Mouse (Mus musculus) forebrain, embryonic 13.5 days (tissue): ENCODE measurements at regions not wholly inside any gene's neighbourhood (a gene's known extent, or its start where the extent isn't known, plus 50 kb on each side); places are given as distances from the start of the nearest gene placed in this dataset.
A peak's percentile ranks its signal among the peaks of the same experiment; 100 is the strongest.
"Not testable (repeated sequence)": the region's sequence is repeated elsewhere in the genome, so short reads cannot be mapped to it uniquely, and the experiment has no call there.

Source experiments
- ATAC-seq: fragments of 200-750 bp; cut with Nextera tagmentation; 2 replicates; pipeline ENCODE4 v1.8.0; 2017
- H3K27ac ChIP-seq: fragments of 300-500 bp; sonication (generic); 2 replicates; pipeline ENCODE4 v1.5.1; 2015; ENCODE audit warnings: inconsistent platforms, mild to moderate bottlenecking, moderate library complexity
- H3K27me3 ChIP-seq: fragments of 300-500 bp; sonication (generic); 2 replicates; pipeline ENCODE4 v1.6.1; 2015; ENCODE audit warnings: mild to moderate bottlenecking, inconsistent platforms
- H3K36me3 ChIP-seq: fragments of 300-500 bp; sonication (generic); 2 replicates; pipeline ENCODE4 v1.6.1; 2015; ENCODE audit warnings: mild to moderate bottlenecking, inconsistent platforms; ENCODE audit not compliant: poor library complexity, severe bottlenecking
- H3K4me1 ChIP-seq: fragments of 300-500 bp; sonication (generic); 2 replicates; pipeline ENCODE4 v1.6.1; 2015; ENCODE audit warnings: inconsistent platforms
- H3K4me2 ChIP-seq: fragments of 300-500 bp; sonication (generic); 2 replicates; pipeline ENCODE4 v1.6.1; 2015; ENCODE audit warnings: inconsistent platforms, mild to moderate bottlenecking, moderate library complexity
- H3K4me3 ChIP-seq: fragments of 300-500 bp; sonication (generic); 2 replicates; pipeline ENCODE4 v1.5.1; 2015; ENCODE audit warnings: mild to moderate bottlenecking, inconsistent platforms
- H3K9ac ChIP-seq: fragments of 300-500 bp; sonication (generic); 2 replicates; pipeline ENCODE4 v1.6.1; 2015; ENCODE audit warnings: mild to moderate bottlenecking, inconsistent platforms
- H3K9me3 ChIP-seq: fragments of 300-500 bp; sonication (generic); replicated peaks from 2 replicates; pipeline ENCODE4 v1.6.1; 2016; ENCODE audit warnings: inconsistent platforms
- WGBS: fragments of 180-500 bp; shearing (Covaris S2); methylation state at CpG from one replicate; pipeline ENCODE4 v1.1.7; 2015; 5-methylcytosine and 5-hydroxymethylcytosine counted together

- no peak overlapping the region for H3K9ac ChIP-seq
- 80% methylated on average over 14 of the region's 14 CpGs for WGBS
- ATAC-seq = no peak
Observed at GRCm38 (mm10) chr5:4312675-4313074, 120.5 kb downstream of the Mterf1b start.

GRCm38 (mm10) chr5:4322634-4323386 is 130.6 kb downstream of the Mterf1b start:
- ATAC-seq = no peak
- Histone ChIP-seq H3K27ac (no peak overlapping the region), H3K4me3 (no peak overlapping the region), H3K36me3 (no peaks in the 10 kb centered on the region), H3K4me1 (0 out of 2 replicates have a peak, but pooled peaks cover 4% of the 10 kb centered on the region), H3K9me3 (0 out of 2 replicates have a peak, but pooled peaks cover 5% of the 10 kb centered on the region), H3K9ac (no peak overlapping the region), H3K4me2 (no peak overlapping the region), H3K27me3 (no peaks in the 10 kb centered on the region)
- WGBS = 92% methylated on average over 8 of the region's 8 CpGs

More at GRCm38 (mm10) chr5:4312675-4313074, 120.5 kb downstream of the Mterf1b start:
- Histone ChIP-seq H3K36me3 (no peaks in the 10 kb centered on the region), H3K4me1 (0 out of 2 replicates have a peak, but pooled peaks cover 6% of the 10 kb centered on the region), H3K27me3 (no peaks in the 10 kb centered on the region; the same call in 1 of the 2 replicates), H3K27ac (no peak overlapping the region; the same call in 1 of the 2 replicates), H3K4me2 (no peak overlapping the region), H3K4me3 (no peak overlapping the region), H3K9me3 (no peaks in the 10 kb centered on the region)

- H3K4me2 ChIP-seq = no peak overlapping the region
- no peak overlapping the region for H3K9ac ChIP-seq
- 0 out of 2 replicates have a peak, but pooled peaks cover 5% of the 10 kb centered on the region for H3K9me3 ChIP-seq
- no peak overlapping the region for H3K27ac ChIP-seq
- ATAC-seq = no peak
- H3K4me1 ChIP-seq = 0 out of 2 replicates have a peak, but pooled peaks cover 4% of the 10 kb centered on the region
- H3K4me3 ChIP-seq = no peak overlapping the region
- 90% methylated on average over 2 of the region's 2 CpGs for WGBS
- H3K27me3 ChIP-seq = no peaks in the 10 kb centered on the region
- H3K36me3 ChIP-seq = no peaks in the 10 kb centered on the region
Observed at GRCm38 (mm10) chr5:4323387-4323704, 131.2 kb downstream of the Mterf1b start.

- WGBS = 32% methylated on average over 3 of the region's 3 CpGs
- Histone ChIP-seq H3K27ac (no peak overlapping the region), H3K4me3 (no peak overlapping the region), H3K4me2 (no peak overlapping the region), H3K9ac (no peak overlapping the region), H3K9me3 (no peaks in the 10 kb centered on the region), H3K36me3 (no peaks in the 10 kb centered on the region), H3K27me3 (no peaks in the 10 kb centered on the region), H3K4me1 (0 out of 2 replicates have a peak, but pooled peaks cover 4% of the 10 kb centered on the region)
- ATAC-seq = no peak
Observed at GRCm38 (mm10) chr5:4325813-4326212, 133.6 kb downstream of the Mterf1b start.

- Histone ChIP-seq H3K4me1 (0 out of 2 replicates have a peak, but pooled peaks cover 4% of the 10 kb centered on the region), H3K9ac (no peak overlapping the region), H3K9me3 (no peaks in the 10 kb centered on the region), H3K4me2 (no peak overlapping the region), H3K4me3 (no peak overlapping the region), H3K27me3 (no peaks in the 10 kb centered on the region), H3K27ac (no peak overlapping the region), H3K36me3 (no peaks in the 10 kb centered on the region)
- no peak for ATAC-seq
- WGBS = 60% methylated on average over 8 of the region's 8 CpGs
Observed at GRCm38 (mm10) chr5:4326309-4327014, 134.3 kb downstream of the Mterf1b start.

GRCm38 (mm10) chr5:4335683-4336082 is 143.5 kb downstream of the Mterf1b start:
- H3K9ac ChIP-seq = no peak overlapping the region
- H3K4me2 ChIP-seq = no peak overlapping the region
- H3K27me3 ChIP-seq = no peaks in the 10 kb centered on the region
- 0 out of 2 replicates have a peak, but pooled peaks have one; percentile 21 for ATAC-seq
- no peak overlapping the region for H3K4me3 ChIP-seq
- H3K9me3 ChIP-seq = no peaks in the 10 kb centered on the region
- H3K4me1 ChIP-seq = peaks cover 6% of the 10 kb centered on the region; the same call in 1 of the 2 replicates
- no peaks in the 10 kb centered on the region for H3K36me3 ChIP-seq
- no peak overlapping the region for H3K27ac ChIP-seq
- WGBS = 46% methylated on average over 5 of the region's 5 CpGs

GRCm38 (mm10) chr5:4341956-4342355 is 149.8 kb downstream of the Mterf1b start:
- Histone ChIP-seq H3K9me3 (no peaks in the 10 kb centered on the region), H3K4me1 (no peaks in the 10 kb centered on the region), H3K9ac (no peak overlapping the region), H3K36me3 (no peaks in the 10 kb centered on the region), H3K27ac (no peak overlapping the region), H3K4me2 (no peak overlapping the region), H3K4me3 (no peak overlapping the region), H3K27me3 (no peaks in the 10 kb centered on the region)
- 39% methylated on average over 6 of the region's 6 CpGs for WGBS
- ATAC-seq = no peak

- no peaks in the 10 kb centered on the region for H3K36me3 ChIP-seq
- no peak overlapping the region for H3K4me2 ChIP-seq
- ATAC-seq = no peak
- H3K27ac ChIP-seq = no peak overlapping the region
- WGBS = 94% methylated on average over 2 of the region's 2 CpGs
- no peaks in the 10 kb centered on the region for H3K4me1 ChIP-seq
- no peaks in the 10 kb centered on the region for H3K9me3 ChIP-seq
- H3K27me3 ChIP-seq = no peaks in the 10 kb centered on the region
- no peak overlapping the region for H3K4me3 ChIP-seq
- H3K9ac ChIP-seq = no peak overlapping the region
Observed at GRCm38 (mm10) chr5:4344458-4344857, 152.3 kb downstream of the Mterf1b start.

- H3K9ac ChIP-seq = no peak overlapping the region
- no peaks in the 10 kb centered on the region for H3K36me3 ChIP-seq
- no peak overlapping the region for H3K4me3 ChIP-seq
- no peaks in the 10 kb centered on the region for H3K27me3 ChIP-seq
- H3K9me3 ChIP-seq = no peaks in the 10 kb centered on the region
- 87% methylated on average over 4 of the region's 4 CpGs for WGBS
- no peak overlapping the region for H3K4me2 ChIP-seq
- no peak overlapping the region for H3K27ac ChIP-seq
- ATAC-seq = no peak
- H3K4me1 ChIP-seq = no peaks in the 10 kb centered on the region
Observed at GRCm38 (mm10) chr5:4348334-4348733, 156.2 kb downstream of the Mterf1b start.

GRCm38 (mm10) chr5:4349943-4350342 is 157.8 kb downstream of the Mterf1b start:
- 92% methylated on average over 2 of the region's 2 CpGs for WGBS
- Histone ChIP-seq H3K4me3 (no peak overlapping the region), H3K4me1 (no peaks in the 10 kb centered on the region), H3K27me3 (no peaks in the 10 kb centered on the region), H3K27ac (no peak overlapping the region), H3K9ac (no peak overlapping the region), H3K9me3 (no peaks in the 10 kb centered on the region), H3K36me3 (no peaks in the 10 kb centered on the region), H3K4me2 (no peak overlapping the region)
- no peak for ATAC-seq

- H3K9me3 ChIP-seq = no peaks in the 10 kb centered on the region
- no peak overlapping the region for H3K4me3 ChIP-seq
- H3K4me2 ChIP-seq = no peak overlapping the region
- no peaks in the 10 kb centered on the region for H3K27me3 ChIP-seq
- H3K27ac ChIP-seq = no peak overlapping the region
- no peak for ATAC-seq
- no peaks in the 10 kb centered on the region for H3K36me3 ChIP-seq
- WGBS = 30% methylated on average over 7 of the region's 7 CpGs
- H3K4me1 ChIP-seq = no peaks in the 10 kb centered on the region
- H3K9ac ChIP-seq = no peak overlapping the region
Observed at GRCm38 (mm10) chr5:4355609-4356224, 163.6 kb downstream of the Mterf1b start.

- H3K27ac ChIP-seq, H3K4me1 ChIP-seq, H3K4me2 ChIP-seq, H3K4me3 ChIP-seq, ATAC-seq, H3K36me3 ChIP-seq, H3K9ac ChIP-seq, H3K9me3 ChIP-seq, H3K27me3 ChIP-seq: not testable (repeated sequence)
Observed at GRCm38 (mm10) chr5:4356555-4357273, 164.5 kb downstream of the Mterf1b start.
